Mouse (Mus musculus) kidney, adult 9 months (tissue): ENCODE measurements at regions not wholly inside any gene's neighbourhood (a gene's known extent, or its start where the extent isn't known, plus 50 kb on each side); places are given as distances from the start of the nearest gene placed in this dataset.

Experiments
- DNase-seq: peaks from one replicate; pipeline ENCODE4 v3.0.0; 2022

DNA sequence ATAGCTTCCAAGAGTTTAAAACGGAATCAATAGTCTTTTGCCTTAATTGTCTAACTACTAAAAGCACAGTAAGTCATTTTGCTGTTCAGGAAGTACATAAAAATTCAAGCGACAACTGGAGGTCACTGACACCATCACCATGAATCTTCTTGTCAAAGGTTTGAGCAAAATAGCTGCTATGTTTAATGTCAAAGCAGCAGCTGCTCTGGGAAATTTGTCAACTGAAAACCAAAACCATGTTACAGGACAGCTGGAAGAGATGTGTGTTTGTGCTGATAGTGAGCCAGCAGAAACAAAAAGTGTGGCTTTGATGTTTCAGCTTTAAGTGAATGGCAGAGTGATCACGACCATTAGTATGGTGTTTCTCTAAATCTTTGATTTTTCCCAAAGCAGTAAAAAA, 100.7 kb downstream of the Il13ra2 start:
- DNase-seq, result peak; percentile 3

DNA sequence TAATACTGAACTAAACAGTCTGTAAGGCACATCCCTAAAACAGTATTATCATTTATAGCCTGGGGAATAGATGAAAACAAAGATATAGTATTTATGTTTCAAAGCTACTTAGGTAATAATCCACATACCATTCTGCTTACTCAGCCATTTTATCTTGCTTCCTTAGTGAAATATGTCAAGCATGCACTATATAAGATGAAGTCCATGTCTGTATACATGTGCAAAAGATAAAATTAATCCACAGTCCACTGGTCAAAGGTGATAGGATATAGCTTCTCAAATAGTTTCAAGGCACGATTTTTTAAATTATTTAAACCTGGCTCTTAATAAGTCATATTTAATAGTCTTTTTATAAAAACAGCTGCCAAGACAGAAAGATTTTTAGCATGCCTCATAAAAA, 102.8 kb downstream of the Il13ra2 start:
- DNase-seq, result no peak
